Mouse (Mus musculus): ENCODE results near the gene Fkbp2.

Gene Fkbp2

GRCm38 (mm10) chr19:6973581-6974190, 6.6 kb downstream of the Fkbp2 start:
- DNase-seq (ENCODE audit: extremely low read depth, insufficient read length, low spot score), result no peak

- no peak for DNase-seq (ENCODE audit: extremely low read depth, insufficient read length, low spot score)
Measured at GRCm38 (mm10) chr19:6972247-6972917, 7.9 kb downstream of the Fkbp2 start.

DNA sequence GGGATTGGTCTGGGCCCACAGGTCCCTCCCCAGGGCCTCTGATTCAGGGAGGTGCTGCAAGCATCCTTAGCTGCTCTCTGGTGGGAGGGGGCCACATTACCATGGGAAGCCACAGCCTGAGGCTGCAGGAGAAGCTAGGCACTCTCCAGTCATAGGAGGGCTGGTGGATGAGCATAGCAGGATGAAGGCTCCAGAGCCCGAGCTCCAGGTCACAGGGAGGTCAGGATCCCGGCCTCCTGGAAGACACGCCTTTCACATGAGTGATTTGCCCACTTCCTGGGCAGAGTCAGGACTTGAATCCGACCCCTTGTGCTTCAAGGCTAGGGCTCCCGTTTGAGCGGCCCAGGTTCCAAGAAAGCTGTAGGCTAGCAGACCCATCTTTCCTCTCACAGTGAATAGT, 8.7 kb downstream of the Fkbp2 start:
- DNase-seq (ENCODE audit: extremely low read depth, insufficient read length, low spot score), result peak; percentile 43

DNA sequence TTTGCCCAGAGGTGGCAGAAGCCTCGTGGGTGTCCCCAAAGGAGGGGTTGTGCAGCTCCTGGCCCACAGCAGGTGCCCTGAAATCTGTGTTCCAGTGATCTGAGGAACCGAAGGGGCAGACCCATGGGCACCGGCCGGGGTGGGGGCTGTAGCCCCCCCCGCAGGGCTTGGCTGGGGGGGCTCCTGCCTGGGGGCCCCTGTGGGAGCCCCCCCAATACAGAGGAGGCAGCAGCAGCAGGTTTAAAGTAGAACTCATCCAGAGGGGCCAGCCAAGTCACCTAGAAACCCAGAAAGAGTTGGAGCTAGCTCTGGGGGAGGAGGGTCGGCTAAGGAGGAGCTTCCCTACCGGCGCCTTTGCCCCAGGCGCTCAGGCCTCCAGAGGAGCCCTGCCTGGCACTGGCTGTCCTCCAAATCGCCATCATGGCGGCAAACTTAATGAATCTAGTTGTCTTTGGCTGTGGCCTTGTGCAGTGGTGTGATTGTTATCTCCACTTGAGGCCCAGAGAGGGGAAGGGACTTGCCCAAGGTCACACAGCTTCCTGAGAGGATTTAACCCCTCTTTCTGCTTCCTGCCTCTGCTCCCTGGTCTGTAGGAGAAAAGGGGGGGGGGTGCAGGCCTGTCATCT, 9.7 kb downstream of the Fkbp2 start:
- no peak for DNase-seq (ENCODE audit: extremely low read depth, insufficient read length, low spot score)

GRCm38 (mm10) chr19:6969665-6970381, 10.5 kb downstream of the Fkbp2 start:
- DNase-seq (ENCODE audit: extremely low read depth, insufficient read length, low spot score), result peak; percentile 77

DNA sequence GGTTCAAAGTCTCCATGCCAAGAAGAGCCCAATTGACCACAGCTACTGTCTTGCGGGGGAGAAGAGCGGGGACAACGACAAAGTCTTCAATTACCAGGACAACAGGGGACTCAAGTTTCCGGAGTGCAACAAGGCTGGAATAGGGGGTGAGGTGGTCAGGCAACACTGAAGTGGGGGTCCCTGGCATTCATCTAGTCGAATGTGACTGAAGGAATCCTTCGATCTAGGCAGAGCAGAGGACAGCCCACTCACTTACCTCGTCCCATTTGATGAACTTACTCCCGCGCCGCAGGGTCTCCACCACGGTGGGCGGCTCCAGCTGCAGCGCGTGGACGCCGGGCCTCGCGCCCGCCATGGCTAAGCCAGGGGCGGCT, 11.0 kb downstream of the Fkbp2 start:
- no peak for DNase-seq (ENCODE audit: extremely low read depth, insufficient read length, low spot score)

DNA sequence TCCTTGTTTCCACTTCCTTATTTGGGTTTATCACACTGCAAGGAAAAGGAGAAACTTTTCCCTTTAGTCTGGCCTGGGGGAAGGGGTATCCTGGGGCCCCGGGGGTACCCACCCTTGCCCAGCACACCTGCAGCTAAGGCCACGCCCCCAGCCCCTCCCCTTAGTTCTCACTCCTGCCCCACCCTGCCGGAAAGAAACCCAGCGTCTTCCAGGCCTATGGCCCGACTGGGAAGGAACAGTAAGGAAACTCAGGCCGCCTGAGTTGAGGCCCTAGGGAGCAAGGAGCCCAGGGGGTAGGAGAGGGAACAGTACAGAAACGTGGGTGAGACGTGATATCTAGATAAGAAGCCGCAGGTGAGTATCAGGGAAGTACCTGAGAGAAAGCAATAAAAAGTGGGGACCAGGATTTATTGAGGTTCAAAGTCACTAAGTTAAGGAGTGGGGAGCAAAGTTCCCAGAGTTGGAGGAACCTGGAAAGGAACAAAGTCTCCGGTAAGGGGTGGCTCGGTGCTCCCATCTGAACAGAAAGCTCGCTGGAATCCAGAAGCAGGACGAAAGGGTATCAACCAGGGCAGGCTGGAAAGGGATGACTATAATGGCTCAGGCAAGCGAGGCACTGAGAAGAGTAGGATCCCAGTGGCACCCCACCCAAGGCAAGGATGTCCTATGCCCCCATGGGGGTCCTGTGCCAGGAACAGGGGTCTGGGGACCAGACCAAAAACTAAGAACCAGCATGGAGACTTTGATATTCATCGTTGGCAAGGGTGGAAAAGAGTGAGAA, 11.6 kb downstream of the Fkbp2 start:
- peak; percentile 43 for DNase-seq (ENCODE audit: extremely low read depth, insufficient read length, low spot score)

GRCm38 (mm10) chr19:6956461-6956860, 23.8 kb downstream of the Fkbp2 start:
- DNase-seq (ENCODE audit: extremely low read depth, insufficient read length, low spot score), result no peak

GRCm38 (mm10) chr19:6955424-6955823, 24.9 kb downstream of the Fkbp2 start:
- DNase-seq (ENCODE audit: extremely low read depth, insufficient read length, low spot score), result no peak

DNA sequence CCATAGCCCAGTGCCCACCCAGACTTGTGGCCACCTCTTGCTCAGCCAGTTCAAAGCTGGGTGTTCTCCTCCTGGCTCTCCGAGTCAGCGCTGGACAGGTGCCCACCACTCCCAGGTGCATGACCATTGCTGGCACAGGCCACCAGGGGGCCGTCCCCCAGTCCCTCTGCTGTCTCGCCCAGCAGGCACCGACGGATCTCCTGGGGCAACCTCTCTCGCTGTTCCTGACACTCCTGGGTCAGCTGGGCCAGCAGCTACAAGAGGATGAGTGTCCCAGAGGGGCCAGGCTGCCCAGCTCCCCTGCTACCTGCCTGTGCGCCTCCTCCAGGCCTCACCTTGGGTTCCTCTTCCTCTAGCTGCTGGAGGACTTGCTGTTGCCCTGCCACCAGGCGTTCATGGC, 26.3 kb downstream of the Fkbp2 start:
- DNase-seq (ENCODE audit: extremely low read depth, insufficient read length, low spot score), result peak; percentile 42

DNA sequence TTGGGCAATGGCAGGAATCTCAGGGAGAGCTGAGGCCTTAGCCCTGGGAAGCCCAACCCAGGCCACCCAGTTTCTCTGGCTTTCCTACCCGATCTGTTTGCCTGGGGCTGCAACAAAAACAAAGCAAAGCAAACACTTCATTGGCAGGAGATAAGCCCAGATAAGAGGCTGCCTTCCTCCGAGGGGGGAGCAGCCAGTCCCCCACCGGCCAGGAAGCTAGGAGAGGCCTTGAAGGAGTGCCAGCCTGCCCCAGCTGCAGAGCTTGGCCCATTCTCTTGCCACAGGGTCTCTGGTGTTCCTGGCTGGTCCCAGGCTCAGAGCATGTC, 27.6 kb downstream of the Fkbp2 start:
- no peak for DNase-seq (ENCODE audit: extremely low read depth, insufficient read length, low spot score)

- peak; percentile 82 for DNase-seq (ENCODE audit: extremely low read depth, insufficient read length, low spot score)
Measured at GRCm38 (mm10) chr19:6951994-6952711, 28.1 kb downstream of the Fkbp2 start.

DNA sequence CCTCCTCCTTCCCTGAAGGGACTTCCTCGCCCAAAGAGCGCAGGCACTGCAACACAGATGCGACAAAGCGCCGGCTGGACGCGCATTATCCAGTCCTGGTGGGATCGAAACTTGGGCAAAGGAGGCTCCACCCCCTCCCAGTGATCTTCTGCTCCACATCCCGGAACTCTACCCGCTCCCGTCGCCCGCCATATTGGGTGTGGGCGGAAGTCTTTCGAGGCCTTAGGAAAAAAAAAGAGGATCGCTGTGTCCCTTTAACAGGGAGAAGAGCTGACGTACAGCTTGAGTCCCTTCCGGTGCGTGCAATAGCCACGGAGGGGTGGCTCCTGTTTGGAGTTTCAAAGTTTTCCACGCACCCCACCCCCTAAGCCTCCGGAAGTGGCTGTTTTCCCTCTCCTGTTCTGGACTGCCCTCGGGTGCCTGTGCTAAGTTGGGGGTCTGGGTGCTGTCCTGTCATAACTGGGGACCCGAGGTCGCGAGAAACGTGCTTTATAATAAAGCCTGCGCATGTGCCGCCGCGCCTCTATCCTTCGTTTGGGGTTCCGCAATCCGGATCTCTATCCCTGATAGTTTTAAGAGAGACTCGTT, 28.8 kb downstream of the Fkbp2 start:
- peak; percentile 88 for DNase-seq (ENCODE audit: extremely low read depth, insufficient read length, low spot score)

GRCm38 (mm10) chr19:6950613-6951153, 29.6 kb downstream of the Fkbp2 start:
- DNase-seq (ENCODE audit: extremely low read depth, insufficient read length, low spot score), result peak; percentile 74

DNA sequence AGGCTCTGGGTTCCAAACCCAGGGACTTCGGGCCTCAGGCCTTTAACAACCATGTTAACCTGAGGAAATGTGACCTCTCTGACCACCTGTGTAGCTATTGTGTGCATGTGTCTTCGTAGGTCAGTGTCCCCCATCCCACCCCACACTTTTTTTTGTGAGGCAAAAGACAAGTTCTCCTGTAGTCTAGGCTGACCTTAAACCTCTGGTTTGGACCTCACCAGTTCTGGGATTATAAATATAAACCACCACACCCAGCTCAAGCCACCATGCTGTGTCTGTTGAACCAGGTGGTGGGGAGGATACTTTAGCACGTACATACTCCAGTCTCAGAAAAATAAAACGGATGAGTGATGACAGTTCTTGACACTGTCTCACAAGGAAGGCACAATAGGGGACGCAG, 30.4 kb downstream of the Fkbp2 start:
- DNase-seq (ENCODE audit: extremely low read depth, insufficient read length, low spot score), result no peak

DNA sequence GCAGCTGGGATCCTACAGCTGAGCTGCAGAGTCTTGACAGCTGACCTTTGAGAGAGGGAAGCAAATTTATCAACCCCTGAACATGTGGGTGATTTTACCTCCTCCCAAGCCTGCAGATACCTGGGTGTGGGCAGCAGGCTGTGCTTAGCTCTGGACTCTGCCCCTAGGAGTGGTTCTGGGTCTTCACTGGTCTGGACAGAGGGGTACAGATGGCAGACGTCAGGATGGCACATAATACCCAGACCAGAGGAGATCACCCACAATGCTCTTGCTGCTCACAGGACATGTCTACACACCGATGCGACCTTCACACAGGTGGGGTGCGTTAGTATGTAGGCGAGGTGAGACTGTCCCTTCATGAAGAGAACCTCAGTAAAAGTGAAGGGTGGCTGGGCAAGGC, 30.8 kb downstream of the Fkbp2 start:
- no peak for DNase-seq (ENCODE audit: extremely low read depth, insufficient read length, low spot score)

DNA sequence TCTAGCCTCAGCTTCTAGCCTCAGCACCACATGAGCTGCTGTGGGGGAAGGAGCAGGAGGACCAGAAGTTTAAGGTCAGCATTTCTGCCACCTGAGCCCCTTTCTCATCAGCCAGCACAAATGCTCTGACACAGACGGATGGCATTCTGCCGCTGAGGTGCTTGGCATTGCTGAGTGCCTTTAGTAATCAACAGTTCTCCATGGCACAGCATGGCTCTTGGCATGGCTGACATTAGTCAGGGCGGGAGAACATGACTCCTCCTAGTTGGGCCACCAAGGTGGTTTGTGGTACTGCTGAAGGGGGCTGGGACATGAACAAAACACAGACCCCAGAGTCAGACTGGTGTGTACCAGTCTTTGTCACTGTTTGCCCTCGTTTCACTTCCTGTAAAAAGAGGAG, 32.1 kb downstream of the Fkbp2 start:
- no peak for DNase-seq (ENCODE audit: extremely low read depth, insufficient read length, low spot score)

DNA sequence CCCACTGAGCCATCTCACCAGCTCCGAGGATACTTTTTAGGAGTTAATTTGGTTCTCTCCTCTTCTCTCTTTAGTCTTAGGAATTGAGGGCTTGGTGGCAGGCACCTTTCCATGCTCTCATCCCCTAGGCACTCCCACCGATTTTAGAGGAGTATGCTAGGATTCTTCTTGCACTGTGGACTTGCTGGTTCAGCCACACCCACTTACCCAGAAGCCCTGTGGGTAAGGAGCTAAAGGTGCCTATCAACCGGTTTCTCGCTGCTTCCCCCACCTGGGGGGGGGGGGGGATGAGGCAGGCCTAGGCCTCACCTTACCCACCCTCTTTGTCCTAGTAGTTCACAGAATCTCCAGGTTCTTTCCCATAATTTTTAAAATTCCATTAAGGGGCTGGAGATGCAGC, 32.6 kb downstream of the Fkbp2 start:
- DNase-seq (ENCODE audit: extremely low read depth, insufficient read length, low spot score), result no peak

DNA sequence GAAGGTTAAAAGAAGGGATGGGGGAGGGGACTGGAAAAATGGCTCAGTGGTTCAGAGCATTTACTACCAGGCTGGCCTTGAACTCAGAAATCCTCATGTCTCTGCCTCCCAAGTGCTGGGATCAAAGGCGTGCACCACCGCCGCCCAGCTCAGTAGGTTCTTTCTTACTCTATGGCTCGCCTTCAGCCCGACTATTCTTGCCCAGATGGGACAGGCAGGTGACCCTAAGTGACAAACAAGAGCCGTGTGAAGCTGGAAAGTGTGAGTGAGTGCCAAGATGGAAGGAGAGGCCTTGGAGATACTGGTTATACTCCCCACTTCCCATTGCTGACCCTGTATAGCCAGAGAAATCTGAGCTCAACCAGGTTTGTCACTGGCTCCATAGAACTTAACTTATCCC, 36.6 kb downstream of the Fkbp2 start:
- no peak for DNase-seq (ENCODE audit: extremely low read depth, insufficient read length, low spot score)

DNA sequence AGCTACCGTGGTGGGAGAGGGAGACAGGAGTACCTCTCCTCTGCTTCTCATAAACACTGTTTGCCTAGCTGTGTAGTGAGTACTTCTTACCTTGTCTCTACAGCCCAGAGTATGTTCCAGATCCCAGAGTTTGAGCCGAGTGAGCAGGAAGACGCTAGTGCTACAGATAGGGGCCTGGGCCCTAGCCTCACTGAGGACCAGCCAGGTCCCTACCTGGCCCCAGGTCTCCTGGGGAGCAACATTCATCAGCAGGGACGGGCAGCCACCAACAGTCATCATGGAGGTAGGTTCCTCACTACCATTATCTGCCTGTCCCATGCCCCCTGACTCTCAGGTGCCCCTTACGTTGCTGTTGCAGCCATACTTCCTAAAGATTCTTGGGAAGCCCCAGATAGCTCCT, 37.5 kb downstream of the Fkbp2 start:
- DNase-seq (ENCODE audit: extremely low read depth, insufficient read length, low spot score), result no peak

Data from 3134 (cell line).